Mouse (Mus musculus) regulatory T cell (primary cell): Measurements from ENCODE around the gene Kctd10.

ENCODE experiments used
- in situ Hi-C: fragments of 300-600 bp; cut with MboI, MseI; formaldehyde crosslinking; loops from one replicate; pipeline ENCODE4 v1.15.1; 2025; ENCODE audit warnings: high pct_unique_total_duplicates

Kctd10 gene

GRCm38 (mm10) chr5:114381013-114381351, 674 bp upstream of the Kctd10 start:
- in situ Hi-C loops: no loop called here

- in situ Hi-C loops: loop anchor here (10.0 kb wide), 1 partner anchor 55 kb away; no protein-coding TSS in a partner anchor
Observed at GRCm38 (mm10) chr5:114379763-114380162, 545 bp downstream of the Kctd10 start.

- in situ Hi-C loops: loop anchor here (10.0 kb wide), 1 partner anchor 54 kb away; no protein-coding TSS in a partner anchor
Observed at GRCm38 (mm10) chr5:114378936-114379335, 1.4 kb downstream of the Kctd10 start.

- in situ Hi-C loops: loop anchor here (10.0 kb wide), 1 partner anchor 54 kb away; no protein-coding TSS in a partner anchor
Observed at GRCm38 (mm10) chr5:114378177-114378920, 2.0 kb downstream of the Kctd10 start.

GRCm38 (mm10) chr5:114374409-114375213, 5.7 kb downstream of the Kctd10 start:
- in situ Hi-C loops: loop anchor here (10.0 kb wide), 1 partner anchor 50 kb away; no protein-coding TSS in a partner anchor

GRCm38 (mm10) chr5:114373581-114373980, 6.7 kb downstream of the Kctd10 start:
- in situ Hi-C loops: loop anchor here (10.0 kb wide), 1 partner anchor 49 kb away; no protein-coding TSS in a partner anchor

- in situ Hi-C loops: loop anchor here (10.0 kb wide), 1 partner anchor 48 kb away; no protein-coding TSS in a partner anchor
Observed at GRCm38 (mm10) chr5:114373174-114373573, 7.1 kb downstream of the Kctd10 start.

GRCm38 (mm10) chr5:114372565-114372964, 7.7 kb downstream of the Kctd10 start:
- in situ Hi-C loops: loop anchor here (10.0 kb wide), 1 partner anchor 48 kb away; no protein-coding TSS in a partner anchor

- in situ Hi-C loops: loop anchor here (10.0 kb wide), 1 partner anchor 47 kb away; no protein-coding TSS in a partner anchor
Observed at GRCm38 (mm10) chr5:114371731-114372473, 8.4 kb downstream of the Kctd10 start.

- in situ Hi-C loops: loop anchor here (10.0 kb wide), 1 partner anchor 47 kb away; no protein-coding TSS in a partner anchor
Observed at GRCm38 (mm10) chr5:114371331-114371730, 9.0 kb downstream of the Kctd10 start.

- in situ Hi-C loops: loop anchor here (10.0 kb wide), 1 partner anchor 46 kb away; no protein-coding TSS in a partner anchor
Observed at GRCm38 (mm10) chr5:114370371-114370776, 9.9 kb downstream of the Kctd10 start.

GRCm38 (mm10) chr5:114369921-114370320, 10.4 kb downstream of the Kctd10 start:
- in situ Hi-C loops: loop anchor here (10.0 kb wide), 1 partner anchor 45 kb away; no protein-coding TSS in a partner anchor

- in situ Hi-C loops: no loop called here
Observed at GRCm38 (mm10) chr5:114368803-114369496, 11.4 kb downstream of the Kctd10 start.

GRCm38 (mm10) chr5:114368121-114368520, 12.2 kb downstream of the Kctd10 start:
- in situ Hi-C loops: no loop called here

GRCm38 (mm10) chr5:114365043-114365752, 15.1 kb downstream of the Kctd10 start:
- in situ Hi-C loops: no loop called here

GRCm38 (mm10) chr5:114360968-114361367, 19.3 kb downstream of the Kctd10 start:
- in situ Hi-C loops: no loop called here

GRCm38 (mm10) chr5:114359586-114359985, 20.7 kb downstream of the Kctd10 start:
- in situ Hi-C loops: no loop called here

GRCm38 (mm10) chr5:114358833-114359232, 21.5 kb downstream of the Kctd10 start:
- in situ Hi-C loops: no loop called here

- in situ Hi-C loops: no loop called here
Observed at GRCm38 (mm10) chr5:114356936-114357751, 23.2 kb downstream of the Kctd10 start.
